Mouse (Mus musculus) spleen, postnatal 0 days (tissue): Measurements from ENCODE around the gene Nek2. TPM values are rescaled to one million over a fixed set of nuclear protein-coding genes. Genes with fewer than 3 reads are reported as not detected.

ENCODE experiments used
- polyA plus RNA-seq: library from polyadenylated mRNA; unstranded; fragments of >200 nt; fragmentation: Nextera tagmentation; extraction: Ambion mirVana; gene quantifications from 2 replicates; pipeline ENCODE4 v1.2.1, GENCODE M21; 2015

Gene Nek2
- 30.7 and 36.7 TPM in 2 replicates for polyA plus RNA-seq

DNA sequence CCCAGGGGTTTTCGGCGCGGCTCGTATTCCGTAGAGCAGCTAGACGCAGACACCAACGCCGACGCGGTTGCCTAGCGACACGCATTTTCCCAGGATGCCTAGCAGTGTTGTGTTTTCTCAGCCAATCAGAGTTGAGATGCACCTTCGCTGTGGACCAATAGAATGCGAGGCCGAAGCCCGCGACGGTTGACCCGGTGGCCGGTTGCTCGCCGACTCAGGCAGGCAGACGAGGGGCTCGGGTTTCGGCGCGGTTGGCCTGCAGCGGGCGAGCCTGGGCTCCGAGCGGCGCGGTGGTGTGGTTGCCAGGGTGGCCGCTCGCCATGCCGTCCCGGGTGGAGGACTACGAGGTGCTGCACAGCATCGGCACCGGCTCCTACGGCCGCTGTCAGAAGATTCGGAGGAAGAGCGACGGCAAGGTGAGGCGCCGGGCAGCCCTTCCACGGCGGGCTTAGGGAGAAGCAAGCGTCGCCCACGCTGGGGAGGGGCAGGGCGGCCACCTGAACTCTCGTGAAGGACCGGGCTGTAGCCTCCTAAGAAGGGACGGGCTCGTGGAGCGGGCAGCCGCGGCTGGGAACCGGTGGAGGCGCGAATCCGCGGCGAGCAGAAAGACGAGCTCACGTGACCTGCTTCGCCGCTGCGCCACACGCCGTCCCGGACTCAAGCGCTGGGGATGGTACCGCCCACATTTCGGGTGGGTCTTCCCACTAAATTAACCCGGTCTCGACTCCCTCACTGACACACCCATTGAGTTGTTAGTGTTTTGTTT lies at the start of gene Nek2:
Gene Nek2, plus strand, starts transcription at position 119 of the 766 bp plus-strand sequence.

Other genes with a start within 250 kb of the Nek2 start
- 43.0 and 45.8 TPM in 2 replicates for gene Dtl, start 245.9 kb upstream of the Nek2 start, polyA plus RNA-seq
- 23.2 and 24.9 TPM in 2 replicates for gene Ints7, start 245.8 kb upstream of the Nek2 start, polyA plus RNA-seq
- gene Lpgat1, start 103.6 kb upstream of the Nek2 start, polyA plus RNA-seq: 6.0 and 8.2 TPM in 2 replicates
- 3.1 and 3.2 TPM in 2 replicates for gene Slc30a1, start 85.3 kb downstream of the Nek2 start, polyA plus RNA-seq
- gene Rd3, start 155.9 kb downstream of the Nek2 start, polyA plus RNA-seq: 0.34 and 0.43 TPM in 2 replicates